Mouse (Mus musculus): ENCODE measurements around the gene Atxn7l2.

- TF ChIP-seq POLR2A (IDR thresholded peaks at IDR 0.05; ENCODE audit: borderline replicate concordance, extremely low read depth, low read depth, low read length) (no peak), CTCF (IDR thresholded peaks at IDR 0.05; ENCODE audit: insufficient read depth, low read length) (no peak)
Observed at GRCm38 (mm10) chr3:108209536-108209935, 1.2 kb downstream of the Atxn7l2 start.
